Mouse (Mus musculus) regulatory T cell (primary cell): Measurements from ENCODE around the gene Gm21680.
"Not testable (repeated sequence)": the region's sequence is repeated elsewhere in the genome, so short reads cannot be mapped to it uniquely, and the experiment has no call there.

ENCODE experiments used
- in situ Hi-C: fragments of 300-600 bp; cut with MboI, MseI; formaldehyde crosslinking; loops from one replicate; pipeline ENCODE4 v1.15.1; 2025; ENCODE audit warnings: high pct_unique_total_duplicates

Gm21680 gene

GRCm38 (mm10) chr5:25972563-25972962 lies at the start of gene Gm21680:
Gm21680 (minus strand) TSS chr5:25972663.
- in situ Hi-C loops, result loop anchor here (5.0 kb wide), 1 partner anchor 50 kb away; no protein-coding TSS in a partner anchor

GRCm38 (mm10) chr5:26007697-26008096 lies 35.2 kb upstream of the Gm21680 start:
- in situ Hi-C loops, result loop anchor here (5.0 kb wide), 1 partner anchor 50 kb away; no protein-coding TSS in a partner anchor

GRCm38 (mm10) chr5:26006937-26007695 lies 34.7 kb upstream of the Gm21680 start:
- in situ Hi-C loops, result loop anchor here (5.0 kb wide), 1 partner anchor 50 kb away; no protein-coding TSS in a partner anchor

GRCm38 (mm10) chr5:26004698-26005097 lies 32.2 kb upstream of the Gm21680 start, which contains the start of gene Gm1979:
Gm1979 (minus strand) TSS chr5:26004798.
- in situ Hi-C loops, result loop anchor here (5.0 kb wide), 2 partner anchors 47 to 83 kb away; partner anchors contain the start of gene Gm10471

- in situ Hi-C loops, result not testable (repeated sequence)
Observed at GRCm38 (mm10) chr5:25988550-25988949, 16.1 kb upstream of the Gm21680 start, which contains the start of gene Gm21698. Gm21698 (minus strand) TSS chr5:25988650.

- in situ Hi-C loops, result loop anchor here (5.0 kb wide), 1 partner anchor 50 kb away; no protein-coding TSS in a partner anchor
Observed at GRCm38 (mm10) chr5:25957050-25957449, 15.4 kb downstream of the Gm21680 start.

GRCm38 (mm10) chr5:25956611-25957010 lies 15.9 kb downstream of the Gm21680 start:
- in situ Hi-C loops, result loop anchor here (5.0 kb wide), 1 partner anchor 51 kb away; no protein-coding TSS in a partner anchor

- in situ Hi-C loops, result not testable (repeated sequence)
Observed at GRCm38 (mm10) chr5:25954317-25954716, 18.1 kb downstream of the Gm21680 start, which contains the start of gene Gm21671. Gm21671 (minus strand) TSS chr5:25954417.

GRCm38 (mm10) chr5:25945391-25945790 lies 27.1 kb downstream of the Gm21680 start:
- in situ Hi-C loops, result loop anchor here (5.0 kb wide), 1 partner anchor 87 kb away; no protein-coding TSS in a partner anchor

GRCm38 (mm10) chr5:25942281-25942680 lies 30.2 kb downstream of the Gm21680 start, which contains the start of gene Gm21663:
Gm21663 (minus strand) TSS chr5:25942381.
- in situ Hi-C loops, result loop anchor here (5.0 kb wide), 1 partner anchor 160 kb away; no protein-coding TSS in a partner anchor
